Mouse (Mus musculus) Patski (cell line): ENCODE results near the gene Eef2. TPM values are rescaled to one million over a fixed set of nuclear protein-coding genes. Genes with fewer than 3 reads are reported as not detected.
"Not testable (repeated sequence)": the region's sequence is repeated elsewhere in the genome, so short reads cannot be mapped to it uniquely, and the experiment has no call there.

Experiments used
- ATAC-seq: fragments of 100-300 bp; one replicate; pipeline ENCODE4 v1.8.0; 2021
- CTCF ChIA-PET: fragments of 350-600 bp; sonication (Branson Sonifier 250); formaldehyde crosslinking; loops from one replicate; lab custom pipeline; 2022; ENCODE audit warnings: inconsistent platforms; lab: Charles Lee
- POLR2A ChIA-PET: fragments of 350-600 bp; sonication (Branson Sonifier 250); formaldehyde crosslinking; loops from one replicate; lab custom pipeline; 2022; ENCODE audit warnings: antibody characterized with exemption, inconsistent platforms; lab: Charles Lee
- DNase-seq: peaks from one replicate; pipeline ENCODE4 v3.0.0-alpha.2; 2011; ENCODE audit warnings: low read depth, low spot score
- H3K27me3 ChIP-seq: fragments of 371-371 bp; one replicate; pipeline ENCODE4 v1.5.1; 2021
- CTCF ChIP-seq: fragments of 100-300 bp; IDR thresholded peaks from one replicate; pipeline ENCODE4 v1.5.1; 2021
- in situ Hi-C: fragments of 300-500 bp; cut with MboI; formaldehyde crosslinking; loops from 3 replicates; pipeline ENCODE4 v1.11.1; 2018; ENCODE audit warnings: low pct_unique_long_range_greater_than_20kb, mixed read lengths
- polyA plus RNA-seq: library from polyadenylated mRNA; unstranded; gene quantifications from one replicate; pipeline ENCODE4 v1.2.3, GENCODE M21; 2021

Eef2 gene
- polyA plus RNA-seq, 1 experiment from 2014 or later, result 1,798 TPM

DNA sequence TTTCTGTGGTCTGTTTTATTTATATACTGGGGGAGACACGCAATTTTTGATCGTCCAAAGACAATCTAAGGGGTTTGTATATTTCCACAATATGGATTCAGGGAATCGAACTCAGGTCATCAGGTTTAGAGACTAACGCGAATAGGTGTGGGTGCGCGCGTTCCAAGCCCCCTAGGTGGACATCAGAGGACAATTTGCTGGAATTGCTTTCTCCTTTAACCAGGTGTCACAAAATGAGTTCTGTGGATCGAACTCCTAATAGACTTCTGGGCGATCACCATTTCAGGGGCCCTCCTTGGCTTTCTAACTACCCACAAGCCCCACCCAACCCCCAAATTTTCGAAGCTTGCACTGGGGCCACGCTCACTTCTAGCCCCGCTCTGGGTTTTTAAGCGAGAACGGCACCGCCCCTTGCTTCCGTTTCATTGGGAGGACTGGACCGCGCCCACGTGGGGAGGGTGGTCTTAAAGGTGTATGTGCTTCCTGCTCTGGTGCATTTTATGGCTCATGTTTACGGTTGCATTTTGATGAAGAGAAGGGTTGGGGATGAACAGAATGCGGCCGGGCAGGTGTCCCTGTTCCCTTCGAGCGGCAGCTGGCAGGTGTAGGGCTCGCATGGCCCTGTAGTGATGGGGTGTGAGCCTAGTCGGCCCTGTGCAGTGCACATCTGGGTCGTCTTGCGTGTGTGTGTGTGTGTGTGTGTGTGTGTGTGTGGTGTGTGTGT is 7.7 kb upstream of the Eef2 start:
- POLR2A ChIA-PET, result interaction anchor here (1.2 to 1.5 kb wide), 3 partner anchors 13 to 26 kb away, joined by 3 to 7 read pairs (median 4); no protein-coding TSS in a partner anchor
- no peaks in the 10 kb centered on the region for H3K27me3 ChIP-seq
- TF ChIP-seq CTCF, result no peak
- in situ Hi-C loops, result no loop called here
- DNase-seq, result no peak
- ATAC-seq, result no peak
- CTCF ChIA-PET, result no interaction called here

DNA sequence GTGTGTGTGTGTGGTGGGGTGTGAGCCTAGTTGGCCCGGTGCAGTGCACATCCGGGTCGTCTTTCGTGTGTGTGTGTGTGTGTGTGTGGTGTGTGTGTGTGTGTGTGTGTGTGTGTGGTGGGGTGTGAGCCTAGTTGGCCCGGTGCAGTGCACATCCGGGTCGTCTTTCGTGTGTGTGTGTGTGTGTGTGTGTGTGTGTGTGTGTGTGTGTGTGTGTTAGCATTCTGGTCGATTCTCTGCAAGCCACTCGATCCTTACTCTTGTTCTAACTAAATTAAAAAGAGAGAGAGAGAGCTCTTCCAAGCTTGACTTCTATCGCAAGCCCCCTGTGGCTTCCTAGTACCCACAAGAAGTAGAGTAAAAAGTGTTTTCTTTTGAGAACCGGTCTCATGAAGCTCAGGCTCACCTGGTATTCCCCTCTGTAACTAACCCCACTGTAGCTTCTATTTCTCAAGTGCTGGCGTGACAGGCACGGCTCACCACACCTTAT is 7.0 kb upstream of the Eef2 start:
- in situ Hi-C loops, DNase-seq, CTCF ChIA-PET, ATAC-seq, H3K27me3 ChIP-seq: not testable (repeated sequence)
- POLR2A ChIA-PET, result interaction anchor here (0.7 to 1.5 kb wide), 6 partner anchors 14 to 217 kb away, joined by 3 to 7 read pairs (median 4); no protein-coding TSS in a partner anchor

DNA sequence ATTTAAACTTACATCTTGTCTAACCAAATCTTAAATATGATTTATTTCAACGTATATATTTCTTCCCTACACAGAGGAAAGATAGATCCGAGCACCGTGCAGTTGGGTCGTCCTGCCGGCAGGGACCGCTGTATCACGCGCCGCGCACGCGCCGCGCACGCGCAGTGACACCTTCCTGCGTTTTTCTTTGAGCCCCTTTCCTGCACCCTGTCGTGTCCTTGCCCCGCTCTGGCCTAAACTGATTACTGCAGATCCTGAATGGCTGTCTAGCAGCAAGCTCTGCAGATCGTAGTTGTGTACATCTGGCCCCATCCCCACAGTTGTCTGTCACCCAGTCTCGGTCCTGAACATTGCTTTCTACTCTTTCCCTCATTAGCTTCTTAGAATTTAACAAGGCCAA is 3.3 kb upstream of the Eef2 start:
- in situ Hi-C loops, result loop anchor here (10.0 kb wide), 2 partner anchors 98 to 248 kb away; partner anchors contain the start of gene Thop1
- DNase-seq, result no peak
- ChIA-PET CTCF (interaction anchor here (0.7 to 0.8 kb wide), 2 partner anchors 9 to 91 kb away, joined by 3 read pairs; no protein-coding TSS in a partner anchor), POLR2A (interaction anchor here (0.7 to 1.2 kb wide), 4 partner anchors 38 to 91 kb away, joined by 3 read pairs; partner anchors contain the start of gene Zbtb7a)
- ATAC-seq, result no peak
- H3K27me3 ChIP-seq, result no peaks in the 10 kb centered on the region
- no peak for TF ChIP-seq CTCF

DNA sequence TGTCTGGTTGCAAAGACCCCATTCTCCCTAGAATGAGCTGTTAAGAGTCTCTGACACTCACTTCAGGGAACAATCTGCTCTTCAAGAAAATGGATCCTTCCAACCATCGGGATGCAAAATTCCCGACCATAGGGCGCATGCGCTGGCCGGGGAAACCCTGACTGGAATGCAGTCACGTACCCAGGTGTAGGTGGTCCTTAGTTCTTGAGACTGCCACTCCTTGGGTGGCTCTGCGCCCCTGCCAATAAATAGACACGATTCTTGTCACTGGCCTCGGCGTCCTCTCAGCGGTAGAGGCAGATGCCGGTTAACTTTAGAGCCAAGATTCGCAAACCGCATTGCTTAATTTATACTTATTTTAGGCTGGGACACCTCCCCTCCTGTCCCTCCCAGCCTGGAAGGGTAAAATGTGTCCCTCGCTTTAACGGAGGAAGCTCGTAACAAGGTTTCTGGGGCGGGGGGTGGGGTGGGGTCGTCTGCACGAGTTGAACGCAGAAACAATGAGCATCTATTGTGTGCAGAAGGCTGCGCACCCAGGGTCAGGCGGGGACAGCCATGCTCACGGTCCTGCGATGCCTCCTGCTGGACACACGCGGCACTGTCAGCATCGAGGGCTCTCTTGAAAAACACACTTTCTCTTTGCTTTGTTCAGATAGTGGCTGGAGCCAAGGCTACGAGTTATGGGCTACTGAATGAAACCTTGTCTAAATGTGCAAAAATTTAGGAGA is 1.6 kb upstream of the Eef2 start:
- ChIA-PET POLR2A (no interaction called here), CTCF (interaction anchor here (1.0 to 1.3 kb wide), 3 partner anchors 93 to 134 kb away, joined by 3 to 4 read pairs (median 3); no protein-coding TSS in a partner anchor)
- TF ChIP-seq CTCF, result no peak
- DNase-seq (no peak), ATAC-seq (no peak)
- in situ Hi-C loops, result loop anchor here (5.0 to 10.0 kb wide), 3 partner anchors 100 to 250 kb away; partner anchors contain the start of gene Thop1
- no peaks in the 10 kb centered on the region for H3K27me3 ChIP-seq

DNA sequence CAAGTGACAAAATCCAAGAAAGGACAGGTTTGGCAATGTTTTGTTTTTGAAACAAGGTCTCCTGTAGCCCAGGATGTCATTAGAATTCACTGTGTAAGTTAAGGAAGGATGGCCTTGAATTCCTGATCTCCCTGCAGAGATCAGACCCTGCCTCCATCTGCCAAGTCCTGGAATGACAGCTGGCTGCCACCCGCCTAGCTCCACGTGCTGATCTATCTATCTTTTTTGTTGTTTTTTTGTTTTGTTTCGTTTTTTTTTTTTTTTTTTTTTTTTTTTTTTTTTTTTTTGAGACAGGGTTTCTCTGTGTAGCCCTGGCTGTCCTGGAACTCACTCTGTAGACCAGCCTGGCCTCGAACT is 1.1 kb upstream of the Eef2 start:
- in situ Hi-C loops, result loop anchor here (5.0 to 10.0 kb wide), 3 partner anchors 101 to 251 kb away; partner anchors contain the start of gene Thop1
- CTCF ChIA-PET, result interaction anchor here (1.0 to 1.5 kb wide), 4 partner anchors 94 to 180 kb away, joined by 3 to 4 read pairs (median 3); no protein-coding TSS in a partner anchor
- POLR2A ChIA-PET, result interaction anchor here (1.2 kb wide), 1 partner anchor 40 kb away, joined by 3 read pairs; no protein-coding TSS in a partner anchor
- not testable (repeated sequence) for ATAC-seq, DNase-seq, H3K27me3 ChIP-seq

DNA sequence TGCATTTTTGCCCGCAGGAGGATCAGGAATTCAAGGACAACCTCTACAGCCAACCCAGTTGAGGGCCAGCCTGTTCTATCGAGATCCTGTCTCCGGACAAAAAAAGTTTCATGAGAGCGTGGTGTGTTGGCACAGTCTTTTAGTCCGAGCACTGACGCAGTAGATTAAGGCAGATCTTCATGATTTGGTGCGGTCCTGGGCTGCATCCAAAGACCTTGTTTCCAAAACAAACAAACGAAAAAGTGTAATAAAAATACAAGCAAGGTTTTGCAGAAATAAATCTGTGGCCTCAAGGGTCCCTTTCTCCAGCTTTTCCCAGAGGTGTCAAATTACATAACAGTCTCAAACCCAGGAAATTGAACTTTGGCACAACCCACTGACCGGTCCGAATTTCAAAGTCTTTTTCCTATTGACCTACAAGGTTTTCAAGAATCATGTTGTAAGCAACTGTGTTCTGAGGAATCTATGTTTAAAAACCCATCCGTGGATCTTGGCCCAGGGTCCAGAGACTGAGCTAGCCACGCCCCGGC is 430 bp upstream of the Eef2 start:
- no peak for ATAC-seq
- CTCF ChIA-PET, result interaction anchor here (0.7 to 1.5 kb wide), 4 partner anchors 58 to 181 kb away, joined by 3 to 4 read pairs (median 3); no protein-coding TSS in a partner anchor
- in situ Hi-C loops, result loop anchor here (5.0 to 10.0 kb wide), 3 partner anchors 101 to 251 kb away; partner anchors contain the start of gene Thop1

DNA sequence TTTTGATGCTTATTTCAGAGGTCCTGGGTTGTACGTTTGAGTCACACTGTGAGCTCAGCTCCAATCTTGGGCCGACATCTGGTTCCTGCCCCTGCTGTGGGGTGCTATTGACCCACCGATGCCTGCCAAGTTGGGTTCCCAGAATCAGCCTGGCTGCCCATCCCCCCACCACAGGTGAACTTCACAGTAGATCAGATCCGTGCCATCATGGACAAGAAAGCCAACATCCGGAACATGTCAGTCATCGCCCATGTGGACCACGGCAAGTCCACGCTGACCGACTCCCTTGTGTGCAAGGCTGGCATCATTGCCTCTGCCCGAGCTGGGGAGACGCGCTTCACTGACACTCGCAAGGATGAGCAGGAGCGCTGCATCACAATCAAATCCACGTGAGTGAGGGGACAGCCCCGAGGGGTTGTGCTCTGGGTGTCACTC is 1.1 kb downstream of the Eef2 start:
- ChIA-PET POLR2A (interaction anchor here (0.6 to 1.9 kb wide), 2 partner anchors 8 to 13 kb away, joined by 3 to 6 read pairs; no protein-coding TSS in a partner anchor), CTCF (no interaction called here)
- TF ChIP-seq CTCF, result no peak
- in situ Hi-C loops, result loop anchor here (5.0 to 10.0 kb wide), 3 partner anchors 103 to 253 kb away; partner anchors contain the start of gene Thop1
- DNase-seq (no peak), ATAC-seq (no peak)
- no peaks in the 10 kb centered on the region for H3K27me3 ChIP-seq

More for the DNA sequence above, 430 bp upstream of the Eef2 start:
- no peaks in the 10 kb centered on the region for H3K27me3 ChIP-seq
- POLR2A ChIA-PET, result interaction anchor here (0.9 to 1.2 kb wide), 3 partner anchors 9 to 48 kb away, joined by 3 read pairs; no protein-coding TSS in a partner anchor
- DNase-seq, result no peak
- TF ChIP-seq CTCF, result no peak

DNA sequence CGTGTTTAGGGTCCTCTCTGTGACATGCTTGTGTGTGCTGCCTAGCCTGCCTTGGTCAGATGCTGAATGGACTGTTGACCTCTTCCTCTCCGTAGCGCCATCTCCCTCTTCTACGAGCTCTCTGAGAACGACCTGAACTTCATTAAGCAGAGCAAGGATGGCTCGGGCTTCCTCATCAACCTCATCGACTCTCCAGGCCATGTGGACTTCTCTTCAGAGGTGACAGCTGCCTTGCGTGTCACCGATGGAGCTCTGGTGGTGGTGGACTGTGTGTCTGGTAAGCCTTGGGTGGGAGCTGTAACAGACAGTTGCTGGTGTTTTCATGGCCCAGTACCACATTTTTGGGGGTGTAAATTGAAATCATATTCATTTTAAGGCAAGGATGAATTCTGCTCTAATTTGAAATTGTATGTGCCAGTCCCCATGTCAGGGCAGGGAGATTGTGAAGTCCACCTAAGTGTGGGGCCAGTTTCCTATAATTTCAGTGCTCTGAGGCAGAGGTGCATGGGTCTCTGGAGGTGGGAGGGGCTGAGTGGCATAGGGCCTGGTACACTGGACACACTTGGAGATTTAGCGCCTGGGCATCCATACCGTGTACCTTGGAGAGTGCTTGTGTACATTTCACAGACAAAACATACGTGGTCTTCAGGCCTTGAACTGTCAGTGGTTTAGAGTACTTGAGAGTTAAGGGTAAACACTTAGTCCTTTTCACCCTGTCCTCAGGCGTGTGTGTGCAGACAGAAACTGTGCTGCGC is 1.7 kb downstream of the Eef2 start:
- ChIA-PET CTCF (no interaction called here), POLR2A (interaction anchor here (1.9 kb wide), 1 partner anchor 12 kb away, joined by 6 read pairs; no protein-coding TSS in a partner anchor)
- H3K27me3 ChIP-seq, result no peaks in the 10 kb centered on the region
- no peak for ATAC-seq
- TF ChIP-seq CTCF, result no peak
- no peak for DNase-seq
- in situ Hi-C loops, result loop anchor here (5.0 to 10.0 kb wide), 3 partner anchors 103 to 253 kb away; partner anchors contain the start of gene Thop1

DNA sequence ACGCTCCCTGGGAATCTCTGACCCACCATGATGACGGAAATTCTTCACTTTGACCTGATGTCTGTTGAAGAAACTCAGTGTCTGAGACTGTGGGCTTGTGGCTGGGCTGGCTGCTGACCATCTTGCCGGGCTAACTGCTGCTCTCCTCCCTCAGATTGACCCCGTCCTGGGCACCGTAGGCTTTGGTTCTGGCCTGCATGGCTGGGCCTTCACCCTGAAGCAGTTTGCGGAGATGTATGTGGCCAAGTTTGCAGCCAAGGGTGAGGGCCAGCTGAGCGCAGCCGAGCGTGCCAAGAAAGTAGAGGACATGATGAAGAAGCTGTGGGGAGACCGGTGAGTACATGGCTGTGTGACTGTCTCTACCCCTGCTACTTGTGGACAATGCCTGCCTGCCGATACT is 2.5 kb downstream of the Eef2 start:
- no peak for TF ChIP-seq CTCF
- ATAC-seq (no peak), DNase-seq (no peak)
- CTCF ChIA-PET, result no interaction called here
- POLR2A ChIA-PET, result interaction anchor here (1.0 to 1.9 kb wide), 2 partner anchors 11 to 69 kb away, joined by 3 to 6 read pairs; no protein-coding TSS in a partner anchor
- in situ Hi-C loops, result loop anchor here (5.0 to 10.0 kb wide), 3 partner anchors 104 to 254 kb away; partner anchors contain the start of gene Thop1
- H3K27me3 ChIP-seq, result no peaks in the 10 kb centered on the region
